Mouse (Mus musculus): ENCODE measurements around the gene Fzd7. TPM values are rescaled to one million over a fixed set of nuclear protein-coding genes. Genes with fewer than 3 reads are reported as not detected.

Fzd7 gene
- polyA plus RNA-seq, 1 experiment from 2014 or later = 4.4 TPM

- H3K27me3 ChIP-seq (ENCODE audit: control insufficient read depth, insufficient read depth, low read length) = peaks cover 15% of the 10 kb centered on the region
- WGBS = under 1% methylated on average over 57 of the region's 57 CpGs
Measured at GRCm38 (mm10) chr1:59481456-59482291, 550 bp upstream of the Fzd7 start.

GRCm38 (mm10) chr1:59482696-59483520 is 684 bp downstream of the Fzd7 start:
- peak overlapping the region; percentile 70 for H3K9ac ChIP-seq
- peak overlapping the region; percentile 59 for H3K4me3 ChIP-seq (replicated peaks; ENCODE audit: low read length)
- WGBS = under 1% methylated on average over 77 of the region's 88 CpGs
- ATAC-seq (ENCODE audit: low FRiP score) (peak; percentile 5; the same call in 1 of the 2 replicates), DNase-seq (ENCODE audit: low spot score) (peak; percentile 44)
- no peaks in the 10 kb centered on the region for H3K36me3 ChIP-seq (replicated peaks; ENCODE audit: control insufficient read depth, insufficient read depth)
- H3K9me3 ChIP-seq (ENCODE audit: control insufficient read depth, low read length) = no peaks in the 10 kb centered on the region
- peaks cover 32% of the 10 kb centered on the region for H3K4me1 ChIP-seq (replicated peaks; ENCODE audit: control insufficient read depth, insufficient read depth, low read length)
- H3K27ac ChIP-seq = peak overlapping the region; percentile 18; the same call in 1 of the 2 replicates
- H3K4me2 ChIP-seq (replicated peaks) = peak overlapping the region; percentile 99
- H3K27me3 ChIP-seq (ENCODE audit: control insufficient read depth, insufficient read depth, low read length) = peaks cover 15% of the 10 kb centered on the region

More at GRCm38 (mm10) chr1:59481456-59482291, 550 bp upstream of the Fzd7 start:
- Histone ChIP-seq H3K9ac (peak overlapping the region; percentile 70), H3K9me3 (ENCODE audit: control insufficient read depth, low read length) (no peaks in the 10 kb centered on the region), H3K36me3 (replicated peaks; ENCODE audit: control insufficient read depth, insufficient read depth) (no peaks in the 10 kb centered on the region), H3K4me3 (replicated peaks; ENCODE audit: low read length) (peak overlapping the region; percentile 59), H3K27ac (peak overlapping the region; percentile 68), H3K4me2 (replicated peaks) (peak overlapping the region; percentile 99), H3K4me1 (replicated peaks; ENCODE audit: control insufficient read depth, insufficient read depth, low read length) (peaks cover 24% of the 10 kb centered on the region)
- peak; percentile 89 for DNase-seq (ENCODE audit: low spot score)
- ATAC-seq (ENCODE audit: low FRiP score) = peak; percentile 94

- H3K9me3 ChIP-seq (ENCODE audit: control insufficient read depth, low read length) = no peaks in the 10 kb centered on the region
- ATAC-seq (ENCODE audit: low FRiP score) = peak; percentile 72
- WGBS = under 1% methylated on average over 46 of the region's 46 CpGs
- no peak overlapping the region for H3K27ac ChIP-seq
- peak; percentile 82 for DNase-seq (ENCODE audit: low spot score)
- peaks cover 32% of the 10 kb centered on the region for H3K4me1 ChIP-seq (replicated peaks; ENCODE audit: control insufficient read depth, insufficient read depth, low read length)
- H3K4me2 ChIP-seq (replicated peaks) = peak overlapping the region; percentile 99
- H3K4me3 ChIP-seq (replicated peaks; ENCODE audit: low read length) = peak overlapping the region; percentile 59
- H3K9ac ChIP-seq = peak overlapping the region; percentile 70
- H3K36me3 ChIP-seq (replicated peaks; ENCODE audit: control insufficient read depth, insufficient read depth) = no peaks in the 10 kb centered on the region
- peaks cover 15% of the 10 kb centered on the region for H3K27me3 ChIP-seq (ENCODE audit: control insufficient read depth, insufficient read depth, low read length)
Measured at GRCm38 (mm10) chr1:59483521-59484245, 1.5 kb downstream of the Fzd7 start.

GRCm38 (mm10) chr1:59484314-59484713 is 2.1 kb downstream of the Fzd7 start:
- ATAC-seq (ENCODE audit: low FRiP score) = no peak
- peak overlapping the region; percentile 99 for H3K4me2 ChIP-seq (replicated peaks)
- peaks cover 32% of the 10 kb centered on the region for H3K4me1 ChIP-seq (replicated peaks; ENCODE audit: control insufficient read depth, insufficient read depth, low read length)
- no peaks in the 10 kb centered on the region for H3K9me3 ChIP-seq (ENCODE audit: control insufficient read depth, low read length)
- H3K9ac ChIP-seq = peak overlapping the region; percentile 70; the same call in 1 of the 2 replicates
- H3K4me3 ChIP-seq (replicated peaks; ENCODE audit: low read length) = peak overlapping the region; percentile 59
- H3K27ac ChIP-seq = peak overlapping the region; percentile 61; the same call in 1 of the 2 replicates
- no peaks in the 10 kb centered on the region for H3K36me3 ChIP-seq (replicated peaks; ENCODE audit: control insufficient read depth, insufficient read depth)
- no peak for DNase-seq (ENCODE audit: low spot score)
- 4% methylated on average over 21 of the region's 21 CpGs for WGBS
- H3K27me3 ChIP-seq (ENCODE audit: control insufficient read depth, insufficient read depth, low read length) = peaks cover 15% of the 10 kb centered on the region

GRCm38 (mm10) chr1:59484791-59485785 is 2.9 kb downstream of the Fzd7 start:
- Histone ChIP-seq H3K9ac (peak overlapping the region; percentile 42), H3K27ac (peak overlapping the region; percentile 61), H3K4me2 (replicated peaks) (peak overlapping the region; percentile 99), H3K9me3 (ENCODE audit: control insufficient read depth, low read length) (no peaks in the 10 kb centered on the region), H3K4me1 (replicated peaks; ENCODE audit: control insufficient read depth, insufficient read depth, low read length) (peaks cover 32% of the 10 kb centered on the region), H3K36me3 (replicated peaks; ENCODE audit: control insufficient read depth, insufficient read depth) (no peaks in the 10 kb centered on the region), H3K27me3 (ENCODE audit: control insufficient read depth, insufficient read depth, low read length) (peaks cover 15% of the 10 kb centered on the region), H3K4me3 (replicated peaks; ENCODE audit: low read length) (peak overlapping the region; percentile 59)
- ATAC-seq (ENCODE audit: low FRiP score) (no peak), DNase-seq (ENCODE audit: low spot score) (no peak)
- 6% methylated on average over 16 of the region's 16 CpGs for WGBS

GRCm38 (mm10) chr1:59485803-59486202 is 3.6 kb downstream of the Fzd7 start:
- no peak for ATAC-seq (ENCODE audit: low FRiP score)
- peak overlapping the region; percentile 42 for H3K9ac ChIP-seq
- peak overlapping the region; percentile 99 for H3K4me2 ChIP-seq (replicated peaks)
- 32% methylated on average over 4 of the region's 4 CpGs for WGBS
- H3K9me3 ChIP-seq (ENCODE audit: control insufficient read depth, low read length) = no peaks in the 10 kb centered on the region
- H3K27me3 ChIP-seq (ENCODE audit: control insufficient read depth, insufficient read depth, low read length) = peaks cover 15% of the 10 kb centered on the region
- peak overlapping the region; percentile 61 for H3K27ac ChIP-seq
- peak overlapping the region; percentile 59 for H3K4me3 ChIP-seq (replicated peaks; ENCODE audit: low read length)
- H3K36me3 ChIP-seq (replicated peaks; ENCODE audit: control insufficient read depth, insufficient read depth) = no peaks in the 10 kb centered on the region
- no peak for DNase-seq (ENCODE audit: low spot score)
- H3K4me1 ChIP-seq (replicated peaks; ENCODE audit: control insufficient read depth, insufficient read depth, low read length) = peaks cover 29% of the 10 kb centered on the region

- DNase-seq (ENCODE audit: low spot score) (no peak), ATAC-seq (ENCODE audit: low FRiP score) (no peak)
- Histone ChIP-seq H3K27ac (no peak overlapping the region), H3K4me2 (replicated peaks) (peak overlapping the region; percentile 41), H3K4me1 (replicated peaks; ENCODE audit: control insufficient read depth, insufficient read depth, low read length) (peaks cover 24% of the 10 kb centered on the region), H3K9ac (peak overlapping the region; percentile 25; the same call in 1 of the 2 replicates), H3K27me3 (ENCODE audit: control insufficient read depth, insufficient read depth, low read length) (peaks cover 11% of the 10 kb centered on the region), H3K4me3 (replicated peaks; ENCODE audit: low read length) (no peak overlapping the region; the same call in 1 of the 2 replicates), H3K36me3 (replicated peaks; ENCODE audit: control insufficient read depth, insufficient read depth) (no peaks in the 10 kb centered on the region), H3K9me3 (ENCODE audit: control insufficient read depth, low read length) (no peaks in the 10 kb centered on the region)
- 7% methylated on average over 10 of the region's 10 CpGs for WGBS
Measured at GRCm38 (mm10) chr1:59487651-59488051, 5.4 kb downstream of the Fzd7 start.

GRCm38 (mm10) chr1:59488481-59488880 is 6.3 kb downstream of the Fzd7 start:
- H3K4me2 ChIP-seq (replicated peaks) = 0 out of 2 replicates have a peak overlapping the region, but pooled peaks have one; percentile 41
- ATAC-seq (ENCODE audit: low FRiP score) (no peak), DNase-seq (ENCODE audit: low spot score) (no peak)
- H3K27ac ChIP-seq = no peak overlapping the region
- no peaks in the 10 kb centered on the region for H3K36me3 ChIP-seq (replicated peaks; ENCODE audit: control insufficient read depth, insufficient read depth)
- peaks cover 18% of the 10 kb centered on the region for H3K4me1 ChIP-seq (replicated peaks; ENCODE audit: control insufficient read depth, insufficient read depth, low read length)
- 61% methylated on average over 4 of the region's 4 CpGs for WGBS
- no peak overlapping the region for H3K9ac ChIP-seq
- H3K4me3 ChIP-seq (replicated peaks; ENCODE audit: low read length) = no peak overlapping the region
- H3K27me3 ChIP-seq (ENCODE audit: control insufficient read depth, insufficient read depth, low read length) = peaks cover 4% of the 10 kb centered on the region; the same call in 1 of the 2 replicates
- H3K9me3 ChIP-seq (ENCODE audit: control insufficient read depth, low read length) = no peaks in the 10 kb centered on the region

Measured in hindbrain, embryonic 14.5 days (tissue).